Mouse (Mus musculus) bone marrow macrophage, adult 2 months (primary cell): Measurements from ENCODE around the gene Lrig2. TPM values are rescaled to one million over a fixed set of nuclear protein-coding genes. Genes with fewer than 3 reads are reported as not detected.

ENCODE experiments used
- H3K27ac ChIP-seq: 2 replicates; pipeline ENCODE4 v1.5.1; 2012; ENCODE audit warnings: low read depth, low read length; ENCODE audit not compliant: insufficient read depth
- H3K4me1 ChIP-seq: 2 replicates; pipeline ENCODE4 v1.6.1; 2012; ENCODE audit warnings: low read length; ENCODE audit not compliant: control insufficient read depth, insufficient read depth
- H3K4me3 ChIP-seq: 2 replicates; pipeline ENCODE4 v1.5.1; 2012; ENCODE audit warnings: mild to moderate bottlenecking, low read length, moderate library complexity; ENCODE audit not compliant: insufficient read depth
- CTCF ChIP-seq: IDR thresholded peaks from 2 replicates; pipeline ENCODE4 v1.5.1; 2012; ENCODE audit warnings: low read depth, mild to moderate bottlenecking, low read length, moderate library complexity
- POLR2A ChIP-seq: IDR thresholded peaks from 2 replicates; pipeline ENCODE4 v1.6.1; 2012; ENCODE audit warnings: mild to moderate bottlenecking, low read depth, low read length, borderline replicate concordance
- polyA plus RNA-seq: library from polyadenylated mRNA; stranded (reverse); fragments of >200 nt; gene quantifications from 2 replicates; pipeline ENCODE4 v1.2.4, GENCODE M21; 2012; ENCODE audit not compliant: missing spikeins, insufficient read depth, insufficient read length

Lrig2 gene
- polyA plus RNA-seq, 1 experiment = 9.2 TPM

- Histone ChIP-seq H3K4me1 (peaks cover 30% of the 10 kb centered on the region), H3K4me3 (no peak overlapping the region), H3K27ac (no peak overlapping the region)
- no peak for TF ChIP-seq CTCF
- TF ChIP-seq POLR2A = no peak
These were observed 14.6 kb upstream of the Lrig2 start for GRCm38 (mm10) chr3:104526115-104526882.

GRCm38 (mm10) chr3:104525516-104525915 is 13.8 kb upstream of the Lrig2 start:
- H3K4me1 ChIP-seq = peaks cover 33% of the 10 kb centered on the region

GRCm38 (mm10) chr3:104525029-104525428 is 13.3 kb upstream of the Lrig2 start:
- Histone ChIP-seq H3K4me3 (no peak overlapping the region), H3K4me1 (peaks cover 35% of the 10 kb centered on the region), H3K27ac (no peak overlapping the region)
- TF ChIP-seq CTCF (no peak), POLR2A (no peak)

More at GRCm38 (mm10) chr3:104525516-104525915, 13.8 kb upstream of the Lrig2 start:
- no peak for TF ChIP-seq CTCF
- no peak for TF ChIP-seq POLR2A
- Histone ChIP-seq H3K27ac (no peak overlapping the region), H3K4me3 (no peak overlapping the region)

- Histone ChIP-seq H3K4me1 (peaks cover 46% of the 10 kb centered on the region), H3K4me3 (peak overlapping the region; percentile 20), H3K27ac (peak overlapping the region; percentile 97)
- TF ChIP-seq CTCF = no peak
- no peak for TF ChIP-seq POLR2A
These were observed 11.7 kb upstream of the Lrig2 start for GRCm38 (mm10) chr3:104523333-104523871.

- H3K27ac ChIP-seq = no peak overlapping the region
- TF ChIP-seq POLR2A (no peak), CTCF (no peak)
- no peak overlapping the region for H3K4me3 ChIP-seq
- peaks cover 51% of the 10 kb centered on the region for H3K4me1 ChIP-seq
These were observed 9.7 kb upstream of the Lrig2 start for GRCm38 (mm10) chr3:104521341-104521924.

GRCm38 (mm10) chr3:104520471-104520870 is 8.8 kb upstream of the Lrig2 start:
- TF ChIP-seq POLR2A = no peak
- no peak for TF ChIP-seq CTCF
- no peak overlapping the region for H3K27ac ChIP-seq
- H3K4me3 ChIP-seq = no peak overlapping the region
- H3K4me1 ChIP-seq = peaks cover 51% of the 10 kb centered on the region

- no peak overlapping the region for H3K27ac ChIP-seq
- TF ChIP-seq POLR2A = no peak
- no peak for TF ChIP-seq CTCF
These were observed 7.2 kb upstream of the Lrig2 start for GRCm38 (mm10) chr3:104518931-104519330.

GRCm38 (mm10) chr3:104518411-104518810 is 6.7 kb upstream of the Lrig2 start:
- H3K27ac ChIP-seq = no peak overlapping the region
- no peak for TF ChIP-seq CTCF
- no peak for TF ChIP-seq POLR2A
- H3K4me1 ChIP-seq = peaks cover 38% of the 10 kb centered on the region
- H3K4me3 ChIP-seq = no peak overlapping the region

More at GRCm38 (mm10) chr3:104518931-104519330, 7.2 kb upstream of the Lrig2 start:
- H3K4me1 ChIP-seq = peaks cover 41% of the 10 kb centered on the region
- no peak overlapping the region for H3K4me3 ChIP-seq

- Histone ChIP-seq H3K27ac (no peak overlapping the region), H3K4me3 (no peak overlapping the region), H3K4me1 (peaks cover 28% of the 10 kb centered on the region)
- TF ChIP-seq POLR2A (no peak), CTCF (no peak)
These were observed 5.4 kb upstream of the Lrig2 start for GRCm38 (mm10) chr3:104517161-104517560.

GRCm38 (mm10) chr3:104514510-104514909 is 2.8 kb upstream of the Lrig2 start:
- Histone ChIP-seq H3K4me3 (no peak overlapping the region), H3K4me1 (peaks cover 15% of the 10 kb centered on the region), H3K27ac (no peak overlapping the region)
- TF ChIP-seq POLR2A (no peak), CTCF (no peak)
